Mouse (Mus musculus): ENCODE data around the gene Crnkl1. TPM values are rescaled to one million over a fixed set of nuclear protein-coding genes. Genes with fewer than 3 reads are reported as not detected.
A peak's percentile ranks its signal among the peaks of the same experiment; 100 is the strongest.

The Crnkl1 gene
- polyA plus RNA-seq, 1 experiment = 13.2 TPM

GRCm38 (mm10) chr2:145890571-145890970, 44.2 kb downstream of the Crnkl1 start:
- Histone ChIP-seq H3K4me1 (ENCODE audit: control insufficient read depth, insufficient read depth, insufficient read length, low read length) (peaks cover 20% of the 10 kb centered on the region), H3K4me3 (ENCODE audit: insufficient read depth, low read depth, low read length) (no peak overlapping the region), H3K27ac (replicated peaks; ENCODE audit: low read depth, low read length) (no peak overlapping the region)

- Histone ChIP-seq H3K4me3 (ENCODE audit: insufficient read depth, low read depth, low read length) (no peak overlapping the region), H3K4me1 (ENCODE audit: control insufficient read depth, insufficient read depth, insufficient read length, low read length) (peaks cover 34% of the 10 kb centered on the region), H3K27ac (replicated peaks; ENCODE audit: low read depth, low read length) (peak overlapping the region; percentile 87)
Measured at GRCm38 (mm10) chr2:145888766-145889480, 45.9 kb downstream of the Crnkl1 start.

DNA sequence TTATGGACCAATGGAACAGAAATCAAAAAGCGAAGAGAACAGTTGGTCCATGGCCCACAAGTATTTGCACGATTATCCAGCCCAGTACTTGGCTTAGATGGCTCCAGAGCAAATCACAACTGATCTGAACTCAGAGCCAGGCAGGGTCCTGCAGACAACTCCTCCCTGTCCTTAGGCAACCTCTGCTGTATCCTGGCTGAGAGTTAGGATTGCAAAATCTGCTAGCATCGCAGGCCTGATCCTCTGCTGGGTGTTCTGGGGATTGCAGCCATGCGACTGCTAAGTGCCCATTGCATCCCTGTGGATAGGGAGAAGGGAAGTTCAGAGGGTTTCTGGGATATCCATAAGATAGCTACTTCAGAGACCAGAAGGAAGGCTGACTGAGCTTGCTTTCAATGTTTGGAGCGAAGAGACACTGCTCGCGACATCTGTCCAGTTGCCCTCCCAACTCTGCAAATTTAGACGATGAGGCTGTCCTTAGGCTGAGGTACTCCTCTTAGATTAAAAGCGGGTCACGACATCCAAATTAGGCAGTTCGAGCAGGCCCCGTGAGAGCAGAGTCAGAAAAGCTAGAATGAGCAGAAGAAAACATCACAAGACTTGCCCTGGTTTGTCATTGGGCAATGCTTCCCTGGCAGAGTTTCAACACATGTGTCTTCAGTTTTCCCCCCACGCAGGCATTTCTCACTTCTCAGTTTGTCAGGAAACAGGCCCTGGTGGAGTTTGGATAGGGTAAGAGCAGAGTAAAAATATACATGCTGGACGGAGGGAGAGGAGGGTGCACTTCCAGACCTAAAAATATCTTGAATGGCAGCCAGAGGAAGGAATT, 46.7 kb downstream of the Crnkl1 start:
- Histone ChIP-seq H3K27ac (replicated peaks; ENCODE audit: low read depth, low read length) (peak overlapping the region; percentile 87), H3K4me3 (ENCODE audit: insufficient read depth, low read depth, low read length) (no peak overlapping the region), H3K4me1 (ENCODE audit: control insufficient read depth, insufficient read depth, insufficient read length, low read length) (peaks cover 39% of the 10 kb centered on the region)

- peak overlapping the region; percentile 87 for H3K27ac ChIP-seq (replicated peaks; ENCODE audit: low read depth, low read length)
- no peak overlapping the region for H3K4me3 ChIP-seq (ENCODE audit: insufficient read depth, low read depth, low read length)
- peaks cover 55% of the 10 kb centered on the region for H3K4me1 ChIP-seq (ENCODE audit: control insufficient read depth, insufficient read depth, insufficient read length, low read length)
Measured at GRCm38 (mm10) chr2:145884913-145885785, 49.7 kb downstream of the Crnkl1 start.

DNA sequence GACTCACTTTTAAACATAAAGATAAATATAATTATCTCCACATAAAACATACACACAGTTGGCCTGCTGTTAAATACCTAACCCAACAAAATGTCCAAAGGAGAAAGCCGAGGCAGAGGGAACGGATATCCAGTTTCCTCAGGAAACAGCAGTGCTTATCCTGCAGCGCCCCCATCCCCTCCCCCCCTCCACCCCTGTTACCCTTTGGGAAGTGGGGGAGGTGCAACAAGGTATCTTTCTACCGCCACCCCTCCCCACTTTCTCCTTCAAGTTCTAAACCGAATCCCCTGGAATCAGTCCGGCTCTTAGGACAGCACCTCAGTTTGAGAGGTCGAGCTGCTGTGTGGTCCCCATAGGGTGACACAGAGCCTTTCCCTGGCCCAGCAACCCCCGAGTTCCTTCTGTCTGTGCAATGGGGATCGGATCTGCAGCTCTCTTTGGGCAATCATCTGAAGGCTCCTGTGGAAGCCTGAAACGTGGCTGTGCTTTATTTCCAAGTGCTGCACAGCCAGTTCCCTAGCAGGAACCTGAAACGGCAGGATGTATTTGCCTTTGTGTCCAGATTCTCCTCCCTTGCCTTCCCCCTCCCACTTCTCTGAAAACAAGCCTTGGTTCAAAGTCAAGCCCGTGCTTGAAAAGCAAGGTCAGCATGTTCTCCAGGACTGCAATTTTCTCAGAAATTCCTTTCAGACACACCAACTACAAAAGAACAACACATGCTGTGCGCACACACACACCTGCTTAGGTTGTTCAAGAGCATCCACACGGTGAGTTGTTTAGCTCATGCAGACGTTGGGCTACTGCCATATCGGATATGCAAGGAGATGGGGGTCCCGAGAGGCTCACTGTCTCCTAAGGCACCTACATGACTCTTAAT, 50.5 kb downstream of the Crnkl1 start:
- no peak overlapping the region for H3K4me3 ChIP-seq (ENCODE audit: insufficient read depth, low read depth, low read length)
- peak overlapping the region; percentile 87 for H3K27ac ChIP-seq (replicated peaks; ENCODE audit: low read depth, low read length)
- H3K4me1 ChIP-seq (ENCODE audit: control insufficient read depth, insufficient read depth, insufficient read length, low read length) = peaks cover 51% of the 10 kb centered on the region

- Histone ChIP-seq H3K4me3 (ENCODE audit: insufficient read depth, low read depth, low read length) (no peak overlapping the region), H3K4me1 (ENCODE audit: control insufficient read depth, insufficient read depth, insufficient read length, low read length) (peaks cover 38% of the 10 kb centered on the region), H3K27ac (replicated peaks; ENCODE audit: low read depth, low read length) (peak overlapping the region; percentile 79)
Measured at GRCm38 (mm10) chr2:145882398-145882797, 52.4 kb downstream of the Crnkl1 start.

GRCm38 (mm10) chr2:145881932-145882331, 52.9 kb downstream of the Crnkl1 start:
- H3K27ac ChIP-seq (replicated peaks; ENCODE audit: low read depth, low read length) = no peak overlapping the region
- peaks cover 38% of the 10 kb centered on the region for H3K4me1 ChIP-seq (ENCODE audit: control insufficient read depth, insufficient read depth, insufficient read length, low read length)
- no peak overlapping the region for H3K4me3 ChIP-seq (ENCODE audit: insufficient read depth, low read depth, low read length)

GRCm38 (mm10) chr2:145880887-145881747, 53.7 kb downstream of the Crnkl1 start:
- Histone ChIP-seq H3K27ac (replicated peaks; ENCODE audit: low read depth, low read length) (peak overlapping the region; percentile 64), H3K4me3 (ENCODE audit: insufficient read depth, low read depth, low read length) (no peak overlapping the region), H3K4me1 (ENCODE audit: control insufficient read depth, insufficient read depth, insufficient read length, low read length) (peaks cover 38% of the 10 kb centered on the region)

GRCm38 (mm10) chr2:145877191-145877590, 57.6 kb downstream of the Crnkl1 start:
- no peak overlapping the region for H3K27ac ChIP-seq (replicated peaks; ENCODE audit: low read depth, low read length)

DNA sequence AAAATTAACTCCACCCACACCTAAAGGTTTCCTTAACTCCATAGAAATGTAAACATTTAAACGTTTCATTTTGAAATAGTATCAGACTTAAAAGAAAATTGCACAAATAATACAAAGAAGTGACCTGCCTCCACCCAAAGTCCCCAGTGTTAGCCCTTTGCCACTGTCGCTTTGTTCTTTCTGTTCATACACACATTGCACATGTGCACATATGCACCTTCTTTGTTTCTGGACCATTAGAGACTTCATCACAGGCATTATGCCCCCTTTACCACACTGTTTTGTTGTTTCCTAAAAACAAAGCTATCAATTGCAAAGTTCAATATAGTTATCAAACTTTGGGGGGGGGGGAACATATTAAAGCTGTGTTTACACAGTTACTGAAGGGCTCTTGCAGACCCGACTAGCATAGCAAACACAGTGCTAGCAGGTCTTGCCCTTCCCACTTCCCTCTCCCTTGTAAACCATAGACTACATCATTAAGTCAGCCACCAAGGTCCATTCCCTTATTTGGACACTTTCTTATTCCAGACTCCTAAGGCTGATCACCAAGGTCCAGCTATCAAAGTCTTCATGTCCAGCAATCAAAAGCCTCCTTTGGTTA, 59.8 kb downstream of the Crnkl1 start:
- Histone ChIP-seq H3K27ac (replicated peaks; ENCODE audit: low read depth, low read length) (no peak overlapping the region), H3K4me1 (ENCODE audit: control insufficient read depth, insufficient read depth, insufficient read length, low read length) (peaks cover 12% of the 10 kb centered on the region), H3K4me3 (ENCODE audit: insufficient read depth, low read depth, low read length) (no peak overlapping the region)

More at GRCm38 (mm10) chr2:145877191-145877590, 57.6 kb downstream of the Crnkl1 start:
- peaks cover 19% of the 10 kb centered on the region for H3K4me1 ChIP-seq (ENCODE audit: control insufficient read depth, insufficient read depth, insufficient read length, low read length)
- no peak overlapping the region for H3K4me3 ChIP-seq (ENCODE audit: insufficient read depth, low read depth, low read length)

DNA sequence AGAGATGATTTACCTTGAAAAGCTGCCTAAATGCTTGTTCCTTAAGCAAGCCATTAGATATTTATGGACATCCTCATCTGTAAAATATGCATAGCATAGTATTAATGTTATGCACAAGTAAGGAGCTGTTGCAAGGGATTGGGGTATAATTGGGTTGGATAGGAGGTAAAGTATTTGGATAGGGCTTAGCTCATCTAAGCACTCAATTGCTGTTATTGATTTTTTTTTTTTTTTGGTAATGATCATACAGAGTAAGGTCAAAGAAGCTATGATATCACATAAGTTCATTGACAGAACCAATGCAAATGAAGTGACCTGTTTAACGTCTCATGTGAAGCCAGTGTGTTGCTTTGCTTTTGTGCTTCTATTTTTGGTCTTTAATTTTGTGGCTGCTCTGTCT, 60.9 kb downstream of the Crnkl1 start:
- Histone ChIP-seq H3K27ac (replicated peaks; ENCODE audit: low read depth, low read length) (no peak overlapping the region), H3K4me3 (ENCODE audit: insufficient read depth, low read depth, low read length) (no peak overlapping the region), H3K4me1 (ENCODE audit: control insufficient read depth, insufficient read depth, insufficient read length, low read length) (peaks cover 12% of the 10 kb centered on the region)

DNA sequence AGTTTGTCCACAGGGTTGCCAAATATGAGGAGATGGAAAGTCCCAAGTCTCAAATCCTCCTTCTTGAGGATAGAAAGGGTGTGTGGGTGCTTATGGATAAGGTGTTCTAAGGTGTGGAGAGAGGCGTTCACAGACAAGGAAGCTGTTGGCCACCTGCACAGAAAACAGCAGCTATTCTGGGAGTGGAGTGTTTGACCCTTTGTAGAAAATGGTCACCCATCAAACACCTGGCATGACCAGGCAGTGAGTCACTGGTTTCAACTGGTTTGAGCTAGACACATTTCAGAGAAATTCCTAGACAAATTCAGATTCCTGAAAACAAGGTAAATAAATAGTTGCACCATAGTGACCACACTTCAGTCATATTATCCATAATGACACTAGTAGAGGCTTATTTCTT, 62.7 kb downstream of the Crnkl1 start:
- H3K4me1 ChIP-seq (ENCODE audit: control insufficient read depth, insufficient read depth, insufficient read length, low read length) = peaks cover 12% of the 10 kb centered on the region
- no peak overlapping the region for H3K4me3 ChIP-seq (ENCODE audit: insufficient read depth, low read depth, low read length)
- H3K27ac ChIP-seq (replicated peaks; ENCODE audit: low read depth, low read length) = no peak overlapping the region

DNA sequence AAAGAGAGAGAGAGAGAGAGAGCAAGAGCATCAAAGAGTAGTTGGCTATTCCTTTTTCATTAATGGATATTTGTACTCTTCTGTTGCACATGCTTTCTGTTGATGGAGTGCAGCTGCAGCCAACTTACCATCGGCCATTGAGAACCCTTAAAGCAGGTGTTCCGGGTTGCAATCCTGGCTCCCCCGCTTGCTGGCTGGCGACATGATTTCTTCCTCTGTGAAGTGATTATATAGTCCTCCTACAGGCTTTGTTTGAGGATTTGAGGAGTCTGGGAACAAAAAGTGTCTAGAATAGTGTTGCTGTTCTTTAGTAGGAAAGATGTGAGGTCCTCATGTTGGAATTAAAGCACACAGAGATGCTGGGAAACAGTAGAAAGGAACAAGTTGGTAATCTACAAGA, 63.5 kb downstream of the Crnkl1 start:
- no peak overlapping the region for H3K27ac ChIP-seq (replicated peaks; ENCODE audit: low read depth, low read length)
- H3K4me1 ChIP-seq (ENCODE audit: control insufficient read depth, insufficient read depth, insufficient read length, low read length) = peaks cover 17% of the 10 kb centered on the region
- no peak overlapping the region for H3K4me3 ChIP-seq (ENCODE audit: insufficient read depth, low read depth, low read length)
